Mouse (Mus musculus) neutrophil, adult 59 days (primary cell): ENCODE results near the gene Shbg. TPM values are rescaled to one million over a fixed set of nuclear protein-coding genes. Genes with fewer than 3 reads are reported as not detected.

ENCODE experiments used
- total RNA-seq, 2 experiments: library from RNA; stranded (reverse); gene quantifications; 1 replicate in 1 of 2; 2 replicates in 1 of 2; pipeline ENCODE4 v1.2.4; 2023

Shbg gene
- total RNA-seq = not detected

GRCm38 (mm10) chr11:69617805-69618204 is at the start of gene Shbg:
Gene Shbg (minus strand): TSS chr11:69617905.

DNA sequence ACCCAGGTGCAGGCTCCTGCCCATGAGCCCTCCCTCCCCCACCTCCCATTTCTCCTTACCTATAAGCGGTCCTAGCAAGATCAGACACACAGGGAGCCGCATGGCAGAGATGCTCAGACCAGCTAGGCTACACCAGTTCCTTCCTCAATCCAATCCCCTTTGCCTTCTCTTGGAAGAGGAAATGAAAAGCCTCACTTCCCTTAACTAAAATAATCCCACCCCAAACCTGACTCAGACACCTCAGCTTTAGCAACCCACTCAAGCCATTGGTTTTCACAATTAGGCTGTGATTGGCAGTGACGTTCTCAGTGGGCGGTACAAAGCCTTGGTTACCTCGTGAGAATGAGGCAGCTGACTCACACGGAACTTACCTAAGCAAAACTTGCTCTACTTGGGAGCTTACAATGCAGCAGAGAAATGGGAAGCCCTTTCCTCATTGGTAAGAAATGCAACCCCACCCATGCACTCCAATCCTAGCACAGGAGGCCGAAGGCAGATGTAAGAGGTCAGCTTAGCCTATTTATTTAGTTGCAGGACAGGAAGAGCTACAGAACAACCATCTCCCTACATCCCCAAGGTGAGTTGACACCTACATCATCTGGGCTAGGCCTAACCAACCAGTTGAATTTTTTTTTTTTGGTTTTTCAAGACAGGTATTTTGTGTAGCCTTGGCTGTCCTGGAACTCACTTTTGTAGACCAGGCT is 48.4 kb upstream of the Shbg start, which contains the start of gene Cd68:
Cd68 (minus strand) TSS at position 193 of the 704 bp plus-strand sequence.

DNA sequence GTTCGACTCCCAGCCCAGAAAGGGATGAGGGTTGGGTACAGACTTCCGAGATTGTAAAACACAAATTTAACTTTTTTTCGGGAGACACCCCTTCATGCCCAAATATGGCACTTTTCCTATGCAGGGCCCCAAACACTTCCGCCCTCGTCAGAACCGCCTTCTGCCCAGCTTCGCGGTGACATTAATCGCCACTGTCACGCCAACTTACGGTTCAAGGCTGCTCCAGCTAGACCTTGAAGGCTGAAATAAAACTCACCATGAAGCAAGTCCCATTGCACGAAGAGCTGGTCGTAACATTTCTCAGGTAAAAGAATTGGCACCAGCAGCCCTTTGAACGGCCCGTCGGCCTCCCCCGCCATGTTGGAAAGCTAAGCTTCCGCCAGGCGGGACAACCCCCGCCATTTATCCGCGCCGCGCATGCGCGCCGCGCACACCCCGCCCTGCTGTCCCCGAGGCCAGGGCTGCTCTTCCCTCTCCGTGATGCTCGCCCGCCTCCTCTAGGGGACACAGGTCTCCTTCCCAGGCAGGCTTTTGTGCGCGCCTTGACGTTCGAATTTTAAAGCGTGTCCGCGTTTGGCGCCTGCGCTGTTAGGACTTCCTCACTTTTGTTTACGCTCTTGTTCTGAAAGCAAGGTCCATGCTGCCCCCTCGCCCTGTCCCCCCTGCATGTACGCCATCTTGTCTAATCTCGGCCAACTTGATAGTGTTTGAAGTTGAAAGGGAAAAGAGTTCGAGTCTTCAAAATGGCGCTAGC is 44.7 kb upstream of the Shbg start, which contains the start of gene Mpdu1:
Mpdu1 (minus strand) TSS at position 430 of the 754 bp plus-strand sequence.

GRCm38 (mm10) chr11:69655264-69656064 is 37.8 kb upstream of the Shbg start, which contains the start of gene Sox15:
Gene Sox15 (plus strand): TSS chr11:69655314.

DNA sequence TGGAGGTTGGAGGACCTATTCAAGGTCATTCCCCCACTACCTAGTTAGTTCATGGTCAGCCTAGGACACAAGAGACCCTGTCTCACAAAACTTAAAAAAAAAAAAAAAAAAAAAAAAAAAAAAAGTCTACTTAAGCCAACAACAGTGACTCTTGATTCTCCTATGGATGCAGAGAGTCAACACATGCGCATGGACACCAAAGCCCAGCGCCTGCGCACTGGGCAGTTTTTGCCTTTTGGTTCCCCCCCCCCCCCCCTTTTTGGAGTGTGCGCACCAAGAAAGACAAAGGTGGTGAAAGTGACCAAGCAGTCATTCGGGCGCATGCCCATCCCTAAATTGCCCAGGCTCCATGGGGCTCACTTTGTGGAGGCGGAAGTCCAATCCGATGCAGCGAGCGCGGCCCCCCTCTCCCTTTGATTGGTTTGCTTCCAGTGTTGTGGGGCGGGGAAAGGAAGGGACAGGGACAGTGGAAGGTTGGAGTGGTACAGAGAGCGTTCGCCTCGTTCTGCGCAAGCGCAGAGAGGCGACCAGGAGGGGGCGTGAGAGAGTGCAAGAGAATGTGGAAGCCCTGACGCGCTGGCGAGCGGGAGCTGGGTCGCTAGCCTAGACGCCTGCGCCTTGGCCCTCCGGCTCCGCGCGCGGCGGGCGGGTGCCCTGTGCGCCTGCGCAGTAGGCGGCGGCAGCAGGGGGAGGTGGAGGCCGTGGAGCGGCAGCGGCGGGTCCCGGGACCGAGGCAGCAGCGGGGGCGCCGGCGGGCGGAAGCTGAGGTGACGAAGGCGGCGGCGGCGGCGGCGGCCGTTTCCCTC is 14.8 kb upstream of the Shbg start, which contains the start of gene Fxr2:
Fxr2 (plus strand) TSS at position 707 of the 806 bp plus-strand sequence.

GRCm38 (mm10) chr11:69621571-69622268 is 4.0 kb upstream of the Shbg start, which contains the start of gene Sat2:
Gene Sat2 (plus strand): TSS chr11:69622024.

GRCm38 (mm10) chr11:69605726-69606490 is 11.8 kb downstream of the Shbg start, which contains the start of gene Atp1b2:
Gene Atp1b2 (minus strand): TSS chr11:69605942.

GRCm38 (mm10) chr11:69580091-69580514 is 37.6 kb downstream of the Shbg start, which contains the start of the genes Wrap53 and Trp53:
Gene Wrap53 (minus strand): TSS chr11:69580255.
Gene Trp53 (plus strand): TSS chr11:69580359.

Other genes with a start within 250 kb of the Shbg start
- gene Chd3, start 248.5 kb downstream of the Shbg start, total RNA-seq = 10 to 100 TPM; 13.7 to 17.7 TPM
- gene Naa38, start 222.4 kb downstream of the Shbg start, total RNA-seq = 10 to 100 TPM; 41.4 to 43.4 TPM
- gene Cyb5d1, start 222.3 kb downstream of the Shbg start, total RNA-seq = 10 to 100 TPM; 21.9 to 23.2 TPM
- gene Tmem88, start 219.7 kb downstream of the Shbg start, total RNA-seq = 1 to 10 TPM; 2.2 to 3.3 TPM
- 100 to 1,000 TPM; 177 to 192 TPM for gene Kdm6b, start 204.2 kb downstream of the Shbg start, total RNA-seq
- 1 to 10 TPM; 2.6 to 6.5 TPM for gene Dnah2, start 68.8 kb downstream of the Shbg start, total RNA-seq
- gene Efnb3, start 57.7 kb downstream of the Shbg start, total RNA-seq = under 1 TPM in 1 of 2 experiments, not detected in 1; 0.24 TPM
- 10 to 100 TPM in 1 of 2 experiments, 1 to 10 TPM in 1; 9.1 to 11.8 TPM for gene Wrap53, start 37.6 kb downstream of the Shbg start, total RNA-seq
- 10 to 100 TPM; 52.9 to 58.1 TPM for gene Trp53, start 37.5 kb downstream of the Shbg start, total RNA-seq
- 1 to 10 TPM in 1 of 2 experiments, under 1 TPM in 1; 0.90 to 4.0 TPM for gene Atp1b2, start 12.0 kb downstream of the Shbg start, total RNA-seq
- gene Sat2, start 4.1 kb upstream of the Shbg start, total RNA-seq = not detected
- 10 to 100 TPM; 39.1 to 51.4 TPM for gene Fxr2, start 15.1 kb upstream of the Shbg start, total RNA-seq
- gene Sox15, start 37.4 kb upstream of the Shbg start, total RNA-seq = under 1 TPM in 1 of 2 experiments, not detected in 1; 0.62 TPM
- 10 to 100 TPM; 54.1 to 58.1 TPM for gene Mpdu1, start 44.7 kb upstream of the Shbg start, total RNA-seq
- gene Cd68, start 48.2 kb upstream of the Shbg start, total RNA-seq = 100 to 1,000 TPM; 111 to 170 TPM
- 100 to 1,000 TPM; 570 to 577 TPM for gene Eif4a1, start 54.5 kb upstream of the Shbg start, total RNA-seq
- 10 to 100 TPM; 66.6 to 83.8 TPM for gene Senp3, start 64.2 kb upstream of the Shbg start, total RNA-seq
- gene Tnfsf13, start 67.9 kb upstream of the Shbg start, total RNA-seq = 10 to 100 TPM; 12.1 to 17.1 TPM
- 10 to 100 TPM in 1 of 2 experiments, 1 to 10 TPM in 1; 6.9 to 12.4 TPM for gene Tnfsf12, start 77.9 kb upstream of the Shbg start, total RNA-seq
- 1 to 10 TPM; 4.5 to 7.2 TPM for gene Tnfsfm13, start 78.2 kb upstream of the Shbg start, total RNA-seq
- 10 to 100 TPM; 81.5 to 86.5 TPM for gene Polr2a, start 140.7 kb upstream of the Shbg start, total RNA-seq
- gene Slc35g3, start 144.1 kb upstream of the Shbg start, total RNA-seq = not detected
- gene Zbtb4, start 148.0 kb upstream of the Shbg start, total RNA-seq = 1 to 10 TPM; 2.8 to 2.9 TPM
- gene Chrnb1, start 178.0 kb upstream of the Shbg start, total RNA-seq = 1 to 10 TPM in 1 of 2 experiments, under 1 TPM in 1; 0.86 to 1.8 TPM
- gene Fgf11, start 184.0 kb upstream of the Shbg start, total RNA-seq = under 1 TPM in 1 of 2 experiments, not detected in 1; 0.11 TPM
- gene Tmem102, start 187.7 kb upstream of the Shbg start, total RNA-seq = not detected
- gene Gm39566, start 197.4 kb upstream of the Shbg start, total RNA-seq = not detected
- gene Spem2, start 200.6 kb upstream of the Shbg start, total RNA-seq = not detected
- gene Spem1, start 204.3 kb upstream of the Shbg start, total RNA-seq = not detected
- gene Nlgn2, start 219.9 kb upstream of the Shbg start, total RNA-seq = 1 to 10 TPM; 1.5 to 1.8 TPM
- 100 to 1,000 TPM in 1 of 2 experiments, 10 to 100 TPM in 1; 99.9 to 101 TPM for gene Tmem256, start 220.6 kb upstream of the Shbg start, total RNA-seq
- 10 to 100 TPM; 34.4 to 38.0 TPM for gene Plscr3, start 228.5 kb upstream of the Shbg start, total RNA-seq
- not detected for gene Tnk1, start 240.8 kb upstream of the Shbg start, total RNA-seq